Mouse (Mus musculus) kidney, postnatal 10 days (tissue): ENCODE measurements at regions not wholly inside any gene's neighbourhood (a gene's known extent, or its start where the extent isn't known, plus 50 kb on each side); places are given as distances from the start of the nearest gene placed in this dataset.
"Not testable (repeated sequence)": the region's sequence is repeated elsewhere in the genome, so short reads cannot be mapped to it uniquely, and the experiment has no call there.

Experiments
- DNase-seq: peaks from one replicate; pipeline ENCODE4 v3.0.0; 2021; ENCODE audit warnings: mixed read lengths

DNA sequence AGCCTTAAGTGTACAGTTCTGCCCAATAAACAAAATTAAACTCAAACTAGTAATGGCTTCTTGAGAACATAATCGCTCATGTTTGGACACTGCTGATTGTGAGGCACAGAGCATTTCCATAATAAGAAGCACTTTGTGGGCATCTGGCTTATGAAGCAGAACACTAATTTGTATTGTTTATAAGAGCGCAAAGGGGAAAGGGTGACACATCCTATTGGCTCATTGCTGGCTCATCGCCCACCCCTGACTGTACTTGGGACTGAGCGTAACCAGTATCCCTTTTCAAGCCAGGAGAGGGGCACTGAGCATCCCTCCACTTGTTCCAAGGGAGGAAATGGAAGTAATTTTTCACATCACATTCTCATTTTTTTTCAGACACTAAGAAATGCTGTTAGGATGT, 288.0 kb downstream of the Sfmbt2 start:
- DNase-seq = peak; percentile 26

DNA sequence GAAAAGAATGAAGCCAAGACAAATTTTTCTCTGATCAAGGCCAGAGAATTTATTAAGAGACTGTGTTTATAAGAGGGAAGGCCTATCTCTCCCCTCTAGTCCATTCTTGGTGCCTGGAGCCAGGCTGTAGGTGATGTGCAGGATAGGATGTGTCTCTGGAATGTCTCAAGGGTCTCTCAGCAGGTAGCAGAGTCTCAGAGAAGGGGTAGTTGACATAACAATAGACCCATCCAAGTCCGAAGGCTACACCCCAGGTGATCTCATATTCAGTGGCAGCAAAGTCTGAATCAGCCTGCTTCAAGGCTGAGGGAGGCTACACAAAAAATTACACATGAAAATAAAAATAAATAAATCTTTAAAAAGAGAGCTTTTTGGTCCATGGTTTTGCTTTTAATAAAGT, 297.6 kb downstream of the Sfmbt2 start:
- DNase-seq = not testable (repeated sequence)

- no peak for DNase-seq
Measured at GRCm38 (mm10) chr2:10670423-10671298, 300.4 kb downstream of the Sfmbt2 start.

- DNase-seq = no peak
Measured at GRCm38 (mm10) chr2:10671299-10671632, 301.0 kb downstream of the Sfmbt2 start.

GRCm38 (mm10) chr2:10672196-10672595, 301.9 kb downstream of the Sfmbt2 start:
- DNase-seq = no peak

DNA sequence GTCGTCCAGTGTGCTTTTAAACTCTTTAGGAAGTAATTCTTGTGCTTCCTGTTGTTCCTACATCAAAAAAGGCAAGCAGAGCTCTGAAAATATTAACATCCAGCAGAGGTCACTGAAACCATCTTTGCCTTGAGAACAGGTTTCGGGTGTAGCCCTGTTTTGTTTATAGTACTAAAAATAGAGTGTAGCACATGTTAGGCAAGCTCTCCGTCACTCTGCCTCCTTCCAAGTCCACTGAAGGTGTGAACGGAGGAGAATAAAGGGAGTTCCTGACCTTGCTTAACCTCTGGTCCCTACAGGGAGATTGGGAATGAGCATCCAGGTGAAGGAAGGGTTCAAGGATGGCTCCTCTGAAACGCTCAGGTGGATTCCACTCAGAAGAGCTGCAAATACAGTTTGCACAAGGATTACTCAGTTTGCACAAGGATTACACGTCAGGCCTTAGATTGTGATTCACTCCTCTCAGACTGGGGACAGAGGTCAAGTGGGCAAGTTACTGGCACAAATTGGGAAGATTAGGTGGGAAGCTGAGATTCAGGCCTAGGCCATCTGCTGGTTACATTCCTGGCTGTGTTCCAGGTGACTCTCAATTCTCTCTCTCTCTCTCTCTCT, 304.5 kb downstream of the Sfmbt2 start:
- DNase-seq = no peak

DNA sequence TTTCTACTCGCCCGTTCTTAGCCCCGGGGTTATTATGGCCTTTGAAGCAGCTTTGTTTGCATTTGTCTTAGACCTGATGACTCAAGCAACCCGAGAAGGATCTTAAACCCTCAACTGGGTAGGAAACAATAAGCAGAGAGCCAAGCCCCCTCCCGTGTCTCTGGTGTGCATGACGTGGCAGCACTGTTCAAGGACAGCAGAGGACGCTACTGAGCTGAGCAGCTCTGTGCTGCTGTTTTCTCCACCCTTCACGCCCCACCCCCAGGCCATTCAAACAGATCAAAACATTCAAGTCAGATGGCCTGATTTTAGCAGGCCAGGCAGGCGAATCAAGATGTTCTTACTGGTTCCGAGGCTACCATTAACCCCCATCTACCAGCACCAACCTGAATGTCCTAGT, 331.1 kb downstream of the Sfmbt2 start:
- DNase-seq = peak; percentile 17

- DNase-seq = peak; percentile 7
Measured at GRCm38 (mm10) chr2:10718366-10718765, 348.1 kb downstream of the Sfmbt2 start.

- not testable (repeated sequence) for DNase-seq
Measured at GRCm38 (mm10) chr2:10734337-10734736, 364.0 kb downstream of the Sfmbt2 start.

- no peak for DNase-seq
Measured at GRCm38 (mm10) chr2:10736696-10737457, 366.6 kb downstream of the Sfmbt2 start.

DNA sequence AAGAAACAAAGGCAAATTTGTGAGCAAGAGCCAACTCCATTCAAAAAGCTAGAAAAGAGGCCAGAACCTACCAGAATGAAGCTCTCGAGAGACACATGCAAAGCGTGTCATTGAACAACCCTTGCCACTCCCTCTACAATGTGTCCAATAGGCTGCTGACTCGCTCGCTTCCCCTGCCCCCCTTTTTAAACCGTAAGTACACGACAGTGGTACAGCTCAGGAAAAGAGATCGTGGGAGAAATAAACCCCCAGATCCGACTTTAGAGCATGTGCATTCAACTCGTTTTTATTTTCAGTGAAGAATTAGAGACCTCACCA, 367.1 kb downstream of the Sfmbt2 start:
- no peak for DNase-seq

DNA sequence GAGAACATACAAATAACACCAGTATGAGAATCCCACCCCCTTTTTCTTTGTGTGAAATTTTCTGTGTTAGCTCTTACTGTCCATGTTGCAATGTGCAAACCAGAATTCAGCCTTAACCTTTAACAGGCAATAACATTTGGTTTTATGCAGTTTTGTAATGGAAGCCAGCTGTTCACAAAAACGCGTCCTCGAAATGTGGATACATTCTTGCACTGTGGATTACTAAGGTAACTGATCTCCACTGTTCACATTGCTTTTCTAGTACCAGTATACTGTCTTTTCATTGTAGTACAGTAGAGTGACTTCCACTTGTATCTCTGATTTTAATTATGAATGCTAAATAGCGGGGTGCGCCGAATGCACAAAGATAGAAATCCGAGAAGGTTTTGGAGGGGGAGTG, 374.8 kb downstream of the Sfmbt2 start:
- no peak for DNase-seq

GRCm38 (mm10) chr2:10755375-10755774, 385.1 kb downstream of the Sfmbt2 start:
- peak; percentile 9 for DNase-seq

- DNase-seq = no peak
Measured at GRCm38 (mm10) chr2:10757202-10757840, 387.0 kb downstream of the Sfmbt2 start.

DNA sequence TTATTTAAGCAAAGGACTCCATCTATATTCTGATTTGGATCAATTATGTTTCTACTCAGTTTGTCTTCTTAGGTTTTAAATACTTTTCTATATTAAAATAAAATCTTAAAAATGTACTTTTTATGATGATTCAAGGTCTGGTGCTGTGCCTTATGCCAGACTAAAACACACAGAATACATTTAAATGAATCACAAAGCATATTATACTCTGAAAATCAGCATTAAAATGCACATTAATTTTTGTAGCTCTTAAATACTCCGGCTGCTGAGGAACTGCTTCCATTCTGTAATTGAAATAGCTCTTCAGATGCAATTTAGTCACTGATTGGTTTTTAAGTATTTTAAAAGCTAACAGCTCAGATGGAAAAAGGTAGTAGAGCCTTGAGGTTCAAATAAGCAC, 387.6 kb downstream of the Sfmbt2 start:
- no peak for DNase-seq

- DNase-seq = peak; percentile 13
Measured at GRCm38 (mm10) chr2:10762236-10762635, 391.9 kb downstream of the Sfmbt2 start.

GRCm38 (mm10) chr2:10783071-10783470, 388.8 kb upstream of the Prkcq start:
- no peak for DNase-seq

DNA sequence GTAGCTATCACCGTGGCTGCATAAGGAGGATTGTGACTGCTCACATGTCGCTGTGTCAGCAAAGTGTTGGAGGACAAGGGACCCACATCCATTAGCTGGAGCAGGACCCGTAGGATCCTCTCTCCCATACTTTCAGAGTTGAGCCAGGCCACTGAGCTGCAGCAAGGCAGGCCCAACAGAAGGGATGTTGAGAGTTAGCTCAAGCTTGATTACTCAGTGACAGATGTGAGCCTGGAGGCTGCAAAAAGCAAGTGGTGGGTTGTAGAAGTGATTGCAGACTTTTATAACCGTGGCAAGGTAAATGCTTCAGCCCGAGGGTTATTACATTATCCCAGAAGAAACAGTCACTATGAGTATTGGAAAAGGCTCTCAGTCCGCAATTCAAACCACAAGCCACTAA, 388.3 kb upstream of the Prkcq start:
- DNase-seq = no peak

- no peak for DNase-seq
Measured at GRCm38 (mm10) chr2:10784266-10784665, 387.6 kb upstream of the Prkcq start.

GRCm38 (mm10) chr2:10785156-10785555, 386.8 kb upstream of the Prkcq start:
- peak; percentile 45 for DNase-seq

- DNase-seq = no peak
Measured at GRCm38 (mm10) chr2:10788509-10788908, 383.4 kb upstream of the Prkcq start.

DNA sequence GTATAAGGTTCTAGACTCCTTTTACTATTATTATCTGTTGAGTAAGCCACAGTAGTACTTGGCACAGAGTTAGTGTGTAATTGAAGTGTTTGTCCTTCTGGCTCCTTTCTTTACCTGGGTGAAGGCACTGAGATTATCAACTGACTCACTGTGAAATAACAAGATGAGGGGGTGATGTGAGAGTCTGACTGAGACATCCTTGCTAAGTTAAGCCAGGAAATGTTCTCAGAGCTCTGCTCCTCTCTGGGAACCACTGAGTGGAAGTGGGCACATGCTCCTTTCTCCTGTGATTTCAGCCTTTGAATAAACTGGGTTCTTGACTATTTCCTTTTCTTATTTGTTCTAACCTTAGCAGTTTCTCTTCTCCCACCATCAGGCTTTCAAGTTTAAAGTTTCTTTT, 380.7 kb upstream of the Prkcq start:
- no peak for DNase-seq

GRCm38 (mm10) chr2:10816374-10816773, 355.5 kb upstream of the Prkcq start:
- DNase-seq = peak; percentile 6
